Mouse (Mus musculus) gonadal fat pad, adult 2 months (tissue): ENCODE data around the gene Ube2k. TPM values are rescaled to one million over a fixed set of nuclear protein-coding genes. Genes with fewer than 3 reads are reported as not detected.

Experiments
- polyA plus RNA-seq: library from polyadenylated mRNA; depleted of rRNA; stranded (reverse); fragments of >200 nt; gene quantifications from 2 replicates; pipeline ENCODE4 v1.2.3, GENCODE M21; 2012; rRNA removed

The Ube2k gene
- polyA plus RNA-seq, 1 experiment = 21.0 TPM

Other genes with a start within 250 kb of the Ube2k start
- gene Rfc1, start 201.6 kb upstream of the Ube2k start, polyA plus RNA-seq = 15.1 and 16.0 TPM in 2 replicates
- 12.5 and 17.1 TPM in 2 replicates for gene Klb, start 188.9 kb upstream of the Ube2k start, polyA plus RNA-seq
- gene Rpl9, start 145.8 kb upstream of the Ube2k start, polyA plus RNA-seq = 480 and 495 TPM in 2 replicates
- 19.9 and 21.3 TPM in 2 replicates for gene Lias, start 145.7 kb upstream of the Ube2k start, polyA plus RNA-seq
- gene Ugdh, start 101.3 kb upstream of the Ube2k start, polyA plus RNA-seq = 15.1 and 17.0 TPM in 2 replicates
- gene Gm43552, start 44.4 kb upstream of the Ube2k start, polyA plus RNA-seq = not detected in 2 replicates
- 230 and 254 TPM in 2 replicates for gene Smim14, start within 50 bp of the Ube2k start, polyA plus RNA-seq
- 28.3 and 29.8 TPM in 2 replicates for gene Pds5a, start 161.0 kb downstream of the Ube2k start, polyA plus RNA-seq
- 4.2 and 5.8 TPM in 2 replicates for gene N4bp2, start 226.3 kb downstream of the Ube2k start, polyA plus RNA-seq